Mouse (Mus musculus) testis, adult 2 months (tissue): Measurements from ENCODE around the gene Git2. TPM values are rescaled to one million over a fixed set of nuclear protein-coding genes. Genes with fewer than 3 reads are reported as not detected.
A peak's percentile ranks its signal among the peaks of the same experiment; 100 is the strongest.

ENCODE experiments used
- H3K27ac ChIP-seq: fragments of 200-500 bp; 2 replicates; pipeline ENCODE4 v1.5.1; 2012; ENCODE audit warnings: low read depth, low read length; ENCODE audit not compliant: control insufficient read depth, insufficient read depth
- H3K27me3 ChIP-seq: fragments of 200-500 bp; 2 replicates; pipeline ENCODE4 v1.6.1; 2012; ENCODE audit warnings: mild to moderate bottlenecking, low read length, moderate library complexity; ENCODE audit not compliant: control insufficient read depth, insufficient read depth
- H3K36me3 ChIP-seq: fragments of 200-500 bp; 2 replicates; pipeline ENCODE4 v1.6.1; 2012; ENCODE audit warnings: mild to moderate bottlenecking, low read length; ENCODE audit not compliant: control insufficient read depth, insufficient read depth
- H3K4me1 ChIP-seq: fragments of 200-500 bp; 2 replicates; pipeline ENCODE4 v1.6.1; 2012; ENCODE audit warnings: low read length; ENCODE audit not compliant: control insufficient read depth, insufficient read depth
- H3K4me3 ChIP-seq: fragments of 200-500 bp; 2 replicates; pipeline ENCODE4 v1.5.1; 2012; ENCODE audit warnings: low read depth, mild to moderate bottlenecking, low read length, moderate library complexity, mixed read lengths; ENCODE audit not compliant: control insufficient read depth
- CTCF ChIP-seq: fragments of 200-500 bp; IDR thresholded peaks from 2 replicates; pipeline ENCODE4 v1.5.1; 2012; ENCODE audit warnings: low read depth, mild to moderate bottlenecking, inconsistent platforms, low read length, moderate library complexity; ENCODE audit not compliant: control insufficient read depth, insufficient read depth, insufficient replicate concordance
- POLR2A ChIP-seq: fragments of 200-500 bp; IDR thresholded peaks from 2 replicates; pipeline ENCODE4 v1.6.1; 2012; ENCODE audit warnings: low read depth, mild to moderate bottlenecking, inconsistent platforms, low read length, moderate library complexity; ENCODE audit not compliant: control insufficient read depth
- polyA plus RNA-seq: library from polyadenylated mRNA; depleted of rRNA; stranded (reverse); fragments of >200 nt; gene quantifications from 2 replicates; pipeline ENCODE4 v1.2.3, GENCODE M21; 2012

Gene Git2
- polyA plus RNA-seq, 1 experiment: 16.1 TPM

DNA sequence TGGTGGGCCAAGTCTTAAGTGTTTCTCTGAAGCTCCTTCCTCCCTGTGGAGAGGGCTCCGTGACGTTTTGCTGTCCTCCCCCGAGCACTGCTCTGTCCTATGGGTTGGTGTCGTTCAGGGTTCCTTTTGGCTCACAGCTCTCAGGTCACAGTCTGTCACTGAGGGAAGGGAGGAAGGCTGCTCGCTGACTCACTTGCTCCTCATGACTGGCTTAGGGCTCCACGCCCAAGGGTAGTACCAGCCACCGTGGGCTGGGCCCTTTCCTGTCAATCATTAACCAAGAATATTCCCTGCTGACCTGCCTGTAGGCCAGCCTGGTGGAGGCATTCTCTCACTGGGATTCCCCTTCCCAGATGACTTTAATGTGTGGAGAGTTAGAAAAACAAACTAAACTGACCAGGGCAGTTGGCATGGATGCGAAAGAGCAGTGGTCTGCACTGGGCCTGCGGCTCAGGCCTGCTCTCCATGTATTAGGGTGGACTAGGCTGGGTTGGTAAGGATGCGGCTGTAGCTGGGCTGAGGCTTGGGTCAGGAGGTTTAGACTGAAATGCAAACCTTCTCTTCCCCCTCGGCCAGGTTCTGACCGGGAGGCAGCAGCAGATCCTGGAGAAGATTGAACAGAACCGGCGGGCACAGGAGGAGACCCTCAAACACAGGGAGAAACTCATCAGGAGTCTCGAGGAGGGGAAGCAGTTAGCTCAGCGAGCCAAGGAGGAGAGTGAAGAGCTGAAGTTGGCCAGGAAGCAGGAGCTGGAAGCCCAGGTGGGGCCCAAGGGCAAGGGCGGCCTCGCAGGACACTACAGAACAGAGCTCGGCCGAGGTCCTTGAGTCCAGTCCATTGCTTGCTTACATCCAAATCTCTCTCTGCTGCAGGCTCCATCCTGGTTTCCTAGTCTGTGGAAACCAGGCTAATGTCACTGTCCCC lies 56.1 kb downstream of the Git2 start:
- no peaks in the 10 kb centered on the region; the same call in 1 of the 2 replicates for H3K4me1 ChIP-seq
- H3K27ac ChIP-seq: no peak overlapping the region
- TF ChIP-seq POLR2A (no peak), CTCF (no peak)
- H3K27me3 ChIP-seq: no peaks in the 10 kb centered on the region
- H3K4me3 ChIP-seq: no peak overlapping the region
- no peaks in the 10 kb centered on the region; the same call in none of the 2 replicates for H3K36me3 ChIP-seq

DNA sequence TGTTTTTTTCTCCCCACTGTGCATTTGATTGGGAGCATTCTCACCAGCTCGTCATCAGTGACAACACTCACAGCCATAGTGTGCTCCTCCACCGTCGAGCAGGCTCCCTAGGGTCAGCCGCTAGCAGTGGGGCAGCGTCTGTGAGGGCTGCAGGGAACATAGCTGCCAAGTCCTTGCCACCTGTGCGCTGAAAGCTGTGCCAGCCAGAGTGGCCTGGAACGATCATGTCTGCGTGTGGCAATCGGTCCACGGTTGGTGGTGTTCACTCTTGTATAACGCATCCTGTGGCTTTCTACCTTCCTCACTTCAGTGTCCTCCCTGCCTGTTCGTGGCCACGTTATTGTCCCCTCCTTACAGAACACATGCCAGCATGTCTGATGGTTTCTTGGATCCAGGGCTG lies 56.8 kb downstream of the Git2 start:
- H3K4me3 ChIP-seq: no peak overlapping the region
- H3K36me3 ChIP-seq: no peaks in the 10 kb centered on the region; the same call in none of the 2 replicates
- H3K27ac ChIP-seq: no peak overlapping the region
- no peak for TF ChIP-seq CTCF
- no peak for TF ChIP-seq POLR2A
- no peaks in the 10 kb centered on the region; the same call in 1 of the 2 replicates for H3K4me1 ChIP-seq
- H3K27me3 ChIP-seq: no peaks in the 10 kb centered on the region

DNA sequence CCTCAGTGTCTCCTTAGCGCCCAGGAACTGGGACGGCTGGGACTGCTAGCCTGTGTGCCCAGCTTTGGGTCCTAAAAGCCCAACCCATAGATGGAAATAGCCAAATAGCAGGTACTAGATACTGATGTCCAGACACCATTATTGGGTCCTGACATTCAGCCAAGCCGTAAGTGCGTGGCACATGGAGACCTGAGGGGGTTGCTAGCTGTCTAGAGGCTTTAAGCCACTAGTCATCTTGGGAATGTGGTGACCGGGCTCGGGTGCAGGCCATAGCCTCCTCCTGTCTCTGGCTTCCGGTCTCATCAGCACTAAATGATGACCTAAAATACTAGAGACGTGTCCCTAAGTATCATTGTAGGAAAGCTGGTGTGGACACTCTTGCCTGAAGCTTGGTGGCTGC lies 57.4 kb downstream of the Git2 start:
- TF ChIP-seq CTCF (no peak), POLR2A (no peak)
- Histone ChIP-seq H3K4me3 (no peak overlapping the region), H3K4me1 (no peaks in the 10 kb centered on the region; the same call in 1 of the 2 replicates), H3K27me3 (no peaks in the 10 kb centered on the region), H3K36me3 (no peaks in the 10 kb centered on the region; the same call in none of the 2 replicates), H3K27ac (no peak overlapping the region)

DNA sequence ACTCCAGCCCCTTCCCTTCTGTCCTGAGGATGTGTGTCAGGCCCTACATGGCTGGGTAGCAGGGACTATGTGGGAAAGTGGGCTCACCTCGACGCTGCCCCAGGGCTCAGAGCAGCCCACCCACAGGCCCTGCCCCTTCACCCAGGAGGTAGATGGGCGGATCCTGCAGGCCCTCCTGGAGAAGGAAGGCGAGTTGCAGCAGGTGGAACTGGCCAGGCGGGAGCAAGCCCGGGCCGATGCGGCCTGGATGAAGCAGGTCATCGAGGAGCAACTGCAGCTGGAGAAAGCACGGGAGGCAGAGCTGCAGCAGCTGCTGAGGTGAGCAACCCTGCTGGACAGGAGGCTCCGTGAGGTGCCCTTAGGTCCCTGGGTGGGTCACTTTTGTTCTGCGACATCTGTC lies 58.0 kb downstream of the Git2 start:
- Histone ChIP-seq H3K4me3 (no peak overlapping the region), H3K27me3 (no peaks in the 10 kb centered on the region), H3K27ac (no peak overlapping the region), H3K36me3 (no peaks in the 10 kb centered on the region; the same call in none of the 2 replicates), H3K4me1 (no peaks in the 10 kb centered on the region; the same call in 1 of the 2 replicates)
- TF ChIP-seq POLR2A (no peak), CTCF (no peak)

DNA sequence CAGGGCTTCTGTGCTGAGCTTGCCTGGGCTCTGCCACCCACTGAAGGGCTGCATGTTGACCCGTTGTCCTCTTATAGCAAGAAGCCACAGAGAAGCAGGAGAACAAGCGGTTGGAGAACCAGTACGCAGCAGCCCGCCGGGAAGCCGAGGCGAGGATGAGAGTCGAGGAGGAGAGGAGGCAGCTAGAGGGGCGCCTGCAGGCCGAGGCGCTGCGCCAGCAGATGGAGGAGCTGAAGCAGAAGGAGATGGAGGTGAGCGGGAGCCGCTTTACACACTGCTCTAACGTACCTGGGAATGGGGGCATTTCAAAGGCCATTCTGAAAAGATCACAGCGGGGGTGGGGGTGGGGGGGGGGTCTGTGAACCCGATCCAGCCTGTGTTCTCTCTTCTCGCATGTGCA lies 60.8 kb downstream of the Git2 start:
- Histone ChIP-seq H3K4me3 (no peak overlapping the region), H3K27ac (no peak overlapping the region), H3K4me1 (no peaks in the 10 kb centered on the region; the same call in 1 of the 2 replicates), H3K36me3 (no peaks in the 10 kb centered on the region; the same call in none of the 2 replicates), H3K27me3 (no peaks in the 10 kb centered on the region)
- TF ChIP-seq POLR2A (no peak), CTCF (no peak)

DNA sequence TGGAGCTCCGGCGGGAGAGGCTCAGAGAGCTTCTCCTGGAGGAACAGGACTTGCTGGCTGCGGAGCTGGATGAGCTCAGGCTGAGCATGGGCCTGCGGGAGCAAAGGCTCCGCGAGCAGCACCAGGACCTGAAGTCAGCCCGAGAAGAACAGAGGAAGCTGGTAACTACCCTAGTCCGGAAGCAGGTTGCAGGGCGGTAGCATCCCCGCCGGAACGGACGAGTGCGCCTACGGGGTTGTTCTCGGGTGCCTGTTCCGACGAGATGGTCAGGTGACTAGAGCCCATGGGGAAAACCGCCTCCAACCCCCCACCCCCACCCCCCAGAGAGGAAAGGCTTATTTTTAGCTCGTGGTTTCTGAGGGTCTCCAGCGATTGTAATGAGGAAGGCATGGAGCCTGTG lies 66.0 kb downstream of the Git2 start:
- no peaks in the 10 kb centered on the region; the same call in 1 of the 2 replicates for H3K36me3 ChIP-seq
- TF ChIP-seq POLR2A: no peak
- no peak for TF ChIP-seq CTCF
- no peaks in the 10 kb centered on the region; the same call in 1 of the 2 replicates for H3K4me1 ChIP-seq
- H3K27me3 ChIP-seq: no peaks in the 10 kb centered on the region
- H3K4me3 ChIP-seq: peak overlapping the region; percentile 41
- no peak overlapping the region for H3K27ac ChIP-seq

DNA sequence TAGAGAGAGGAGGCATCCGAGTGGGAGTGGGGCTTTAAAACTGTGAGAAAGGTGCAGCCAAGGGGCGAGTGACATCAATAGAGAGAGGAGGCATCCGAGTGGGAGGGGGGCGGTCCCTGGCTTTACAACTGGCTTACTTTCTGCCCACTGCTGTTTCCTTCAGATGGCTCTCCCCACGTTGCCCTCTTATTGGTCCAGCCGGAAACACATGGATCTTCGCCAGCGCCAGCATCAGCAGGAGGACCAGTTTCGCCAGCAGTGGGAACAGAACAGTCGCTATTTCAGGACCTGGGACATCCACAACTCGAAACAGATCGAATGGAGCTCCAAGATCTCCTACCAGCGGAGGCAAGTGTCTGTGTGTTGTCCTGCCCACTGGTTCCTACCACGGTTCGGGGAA lies 66.8 kb downstream of the Git2 start:
- H3K36me3 ChIP-seq: no peaks in the 10 kb centered on the region; the same call in 1 of the 2 replicates
- no peaks in the 10 kb centered on the region for H3K27me3 ChIP-seq
- H3K27ac ChIP-seq: no peak overlapping the region
- TF ChIP-seq CTCF (no peak), POLR2A (no peak)
- peak overlapping the region; percentile 97 for H3K4me3 ChIP-seq
- no peaks in the 10 kb centered on the region; the same call in 1 of the 2 replicates for H3K4me1 ChIP-seq
